Mouse (Mus musculus) heart, embryonic 14.5 days (tissue): ENCODE measurements around the gene Frrs1. TPM values are rescaled to one million over a fixed set of nuclear protein-coding genes. Genes with fewer than 3 reads are reported as not detected.

Experiments used
- ATAC-seq: fragments of 200-750 bp; cut with Nextera tagmentation; 2 replicates; pipeline ENCODE4 v1.8.0; 2017; ENCODE audit warnings: low read depth, moderate TSS enrichment; ENCODE audit not compliant: insufficient number of reproducible peaks, insufficient read depth, low FRiP score
- H3K27ac ChIP-seq, 2 experiments: fragments of 200-500 bp in 1 of 2; fragments of 300-500 bp in 1 of 2; sonication (generic) in 1 of 2; replicated peaks in 1 of 2; 2 replicates each; pipeline ENCODE4 v1.5.1; 2012 to 2014; ENCODE audit warnings: low read depth in 2 of 2, low read length in 2 of 2, control low read depth in 1 of 2, mild to moderate bottlenecking in 1 of 2, mixed read lengths in 1 of 2; ENCODE audit not compliant: control insufficient read depth in 1 of 2, insufficient read depth in 1 of 2
- H3K27me3 ChIP-seq: fragments of 300-500 bp; sonication (generic); 2 replicates; pipeline ENCODE4 v1.6.1; 2014; ENCODE audit warnings: mild to moderate bottlenecking, low read length, control low read depth; ENCODE audit not compliant: control insufficient read depth, insufficient read depth
- H3K36me3 ChIP-seq: fragments of 300-500 bp; sonication (generic); 2 replicates; pipeline ENCODE4 v1.6.1; 2014; ENCODE audit warnings: mild to moderate bottlenecking, control low read depth, low read length, mixed read lengths; ENCODE audit not compliant: control insufficient read depth, insufficient read depth
- H3K4me1 ChIP-seq, 2 experiments: fragments of 200-500 bp in 1 of 2; fragments of 300-500 bp in 1 of 2; sonication (generic) in 1 of 2; 2 replicates each; pipeline ENCODE4 v1.6.1; 2012 to 2014; ENCODE audit warnings: low read length in 2 of 2, control low read depth in 1 of 2, mixed read lengths in 1 of 2; ENCODE audit not compliant: control insufficient read depth in 2 of 2, insufficient read depth in 2 of 2
- H3K4me2 ChIP-seq: fragments of 300-500 bp; sonication (generic); 2 replicates; pipeline ENCODE4 v1.6.1; 2014; ENCODE audit warnings: mild to moderate bottlenecking, low read length
- H3K4me3 ChIP-seq, 2 experiments: fragments of 200-500 bp in 1 of 2; fragments of 300-500 bp in 1 of 2; sonication (generic) in 1 of 2; 2 replicates each; pipeline ENCODE4 v1.5.1; 2012 to 2014; ENCODE audit warnings: low read length in 2 of 2, mild to moderate bottlenecking in 2 of 2, control low read depth in 1 of 2, low read depth in 1 of 2, moderate library complexity in 1 of 2; ENCODE audit not compliant: control insufficient read depth in 1 of 2, insufficient read depth in 1 of 2
- H3K9ac ChIP-seq: fragments of 300-500 bp; sonication (generic); 2 replicates; pipeline ENCODE4 v1.6.1; 2014; ENCODE audit warnings: mild to moderate bottlenecking, low read length
- H3K9me3 ChIP-seq: fragments of 300-500 bp; sonication (generic); 2 replicates; pipeline ENCODE4 v1.6.1; 2016; ENCODE audit warnings: low read length, control low read depth; ENCODE audit not compliant: control insufficient read depth
- WGBS: fragments of 180-500 bp; shearing (Covaris S2); extraction: QIAGEN DNeasy Blood & Tissue Kit; methylation state at CpG from one replicate; pipeline ENCODE4 v1.1.7; 2014; 5-methylcytosine and 5-hydroxymethylcytosine counted together
- polyA plus RNA-seq: library from polyadenylated mRNA; unstranded; fragments of >200 nt; fragmentation: Nextera tagmentation; extraction: Ambion mirVana; gene quantifications from 2 replicates; pipeline ENCODE4 v1.2.1, GENCODE M21; 2014

Frrs1 gene
- polyA plus RNA-seq, 1 experiment from 2014 or later: 24.7 TPM

DNA sequence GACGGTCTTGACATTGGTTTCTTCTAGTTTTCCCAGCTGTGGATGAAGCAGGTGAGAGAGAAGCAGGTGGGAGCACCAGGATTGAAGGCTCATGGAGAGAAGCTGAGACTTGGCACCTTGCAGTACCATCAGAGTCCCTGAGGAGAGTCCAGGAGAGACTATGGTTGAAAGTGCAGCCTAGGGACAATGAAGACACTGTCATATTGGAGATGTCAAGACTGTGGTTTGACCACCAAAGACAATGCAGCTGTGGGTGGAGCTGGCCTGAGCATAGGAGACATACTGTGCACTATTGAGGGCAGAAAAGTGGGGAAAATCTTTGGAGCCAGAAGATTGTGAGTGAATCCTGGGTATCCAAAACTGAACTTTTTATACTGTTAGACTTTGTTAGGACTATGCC is 8.9 kb upstream of the Frrs1 start:
- Histone ChIP-seq H3K9ac (no peak overlapping the region), H3K27ac (no peak overlapping the region), H3K36me3 (no peaks in the 10 kb centered on the region), H3K9me3 (no peaks in the 10 kb centered on the region), H3K4me1 (no peaks in the 10 kb centered on the region; a peak in 1 of 4 replicates), H3K4me3 (no peak overlapping the region), H3K27me3 (no peaks in the 10 kb centered on the region), H3K4me2 (no peak overlapping the region)
- 76% methylated on average over 1 of the region's 1 CpGs for WGBS
- ATAC-seq: no peak

DNA sequence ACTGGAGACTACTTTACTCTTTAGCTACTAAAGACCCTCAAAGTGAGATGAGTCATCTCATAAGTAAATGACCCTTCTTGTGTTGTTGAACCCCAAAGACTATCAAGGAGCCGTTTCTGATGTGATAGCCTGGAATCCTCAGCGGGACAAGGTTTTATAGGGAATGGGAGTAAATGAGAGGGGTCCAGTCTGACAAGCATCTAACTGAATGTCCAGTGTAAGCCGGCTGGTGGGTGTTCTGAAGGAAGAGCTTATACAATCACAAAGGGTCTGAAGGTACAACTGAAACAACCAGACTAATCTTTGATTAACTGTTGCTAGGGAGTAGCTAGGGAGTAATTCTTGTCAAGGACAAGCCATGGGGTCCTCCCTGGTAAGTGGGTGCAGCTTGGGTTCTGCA is 6.8 kb upstream of the Frrs1 start:
- Histone ChIP-seq H3K9me3 (no peaks in the 10 kb centered on the region), H3K36me3 (no peaks in the 10 kb centered on the region), H3K27ac (no peak overlapping the region), H3K4me3 (no peak overlapping the region), H3K4me1 (no peaks in the 10 kb centered on the region), H3K27me3 (no peaks in the 10 kb centered on the region), H3K4me2 (no peak overlapping the region), H3K9ac (no peak overlapping the region)
- ATAC-seq: no peak
- 84% methylated on average over 3 of the region's 3 CpGs for WGBS

DNA sequence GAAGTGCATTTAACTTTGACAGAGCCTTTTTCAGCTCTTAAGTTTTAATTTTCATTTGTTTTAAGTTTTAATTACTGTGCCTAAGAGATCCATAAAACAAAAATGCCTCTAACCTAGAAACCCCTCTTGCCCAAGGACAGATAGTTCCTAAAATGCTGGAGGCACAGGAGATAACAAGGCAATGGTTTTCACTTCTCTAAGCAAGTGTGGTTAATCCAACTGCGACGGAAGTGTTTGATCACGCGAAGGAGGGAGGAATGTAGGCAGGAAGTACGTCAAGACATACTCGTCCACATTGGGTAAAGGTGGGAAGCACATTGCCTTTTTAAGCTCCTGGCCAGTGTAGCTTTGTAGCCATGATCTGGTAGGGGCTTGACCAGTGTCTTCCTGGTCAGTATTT is 1.7 kb upstream of the Frrs1 start:
- no peak for ATAC-seq
- WGBS: 71% methylated on average over 6 of the region's 6 CpGs
- no peak overlapping the region for H3K9ac ChIP-seq
- H3K36me3 ChIP-seq: no peaks in the 10 kb centered on the region
- no peaks in the 10 kb centered on the region for H3K9me3 ChIP-seq
- no peaks in the 10 kb centered on the region for H3K4me1 ChIP-seq
- no peak overlapping the region for H3K27ac ChIP-seq
- H3K4me2 ChIP-seq: no peak overlapping the region
- no peak overlapping the region for H3K4me3 ChIP-seq
- no peaks in the 10 kb centered on the region for H3K27me3 ChIP-seq

DNA sequence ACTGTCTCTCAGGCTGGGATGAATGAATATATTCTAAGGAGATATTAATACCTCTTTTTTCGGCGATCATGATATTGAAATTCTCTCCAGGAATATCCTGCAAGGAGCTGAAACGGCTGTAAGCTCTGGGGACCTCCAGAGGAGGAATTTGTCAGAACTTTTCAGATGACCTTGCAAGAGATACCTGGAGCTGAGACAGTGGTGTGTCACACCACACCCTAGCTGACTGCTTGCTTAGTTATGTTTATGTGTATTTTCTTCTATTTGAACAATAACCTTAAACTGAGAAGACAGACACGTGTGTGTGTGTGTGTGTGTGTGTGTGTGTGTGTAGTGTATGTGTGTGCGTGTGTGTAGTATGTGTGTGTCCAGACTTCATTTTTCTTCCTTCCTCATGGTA is 488 bp downstream of the Frrs1 start:
- H3K4me1 ChIP-seq: no peaks in the 10 kb centered on the region
- H3K9ac ChIP-seq: no peak overlapping the region
- WGBS: 64% methylated on average over 5 of the region's 5 CpGs
- no peak overlapping the region for H3K27ac ChIP-seq
- ATAC-seq: no peak
- H3K36me3 ChIP-seq: no peaks in the 10 kb centered on the region
- H3K4me3 ChIP-seq: no peak overlapping the region
- H3K4me2 ChIP-seq: no peak overlapping the region
- no peaks in the 10 kb centered on the region for H3K9me3 ChIP-seq
- H3K27me3 ChIP-seq: no peaks in the 10 kb centered on the region

DNA sequence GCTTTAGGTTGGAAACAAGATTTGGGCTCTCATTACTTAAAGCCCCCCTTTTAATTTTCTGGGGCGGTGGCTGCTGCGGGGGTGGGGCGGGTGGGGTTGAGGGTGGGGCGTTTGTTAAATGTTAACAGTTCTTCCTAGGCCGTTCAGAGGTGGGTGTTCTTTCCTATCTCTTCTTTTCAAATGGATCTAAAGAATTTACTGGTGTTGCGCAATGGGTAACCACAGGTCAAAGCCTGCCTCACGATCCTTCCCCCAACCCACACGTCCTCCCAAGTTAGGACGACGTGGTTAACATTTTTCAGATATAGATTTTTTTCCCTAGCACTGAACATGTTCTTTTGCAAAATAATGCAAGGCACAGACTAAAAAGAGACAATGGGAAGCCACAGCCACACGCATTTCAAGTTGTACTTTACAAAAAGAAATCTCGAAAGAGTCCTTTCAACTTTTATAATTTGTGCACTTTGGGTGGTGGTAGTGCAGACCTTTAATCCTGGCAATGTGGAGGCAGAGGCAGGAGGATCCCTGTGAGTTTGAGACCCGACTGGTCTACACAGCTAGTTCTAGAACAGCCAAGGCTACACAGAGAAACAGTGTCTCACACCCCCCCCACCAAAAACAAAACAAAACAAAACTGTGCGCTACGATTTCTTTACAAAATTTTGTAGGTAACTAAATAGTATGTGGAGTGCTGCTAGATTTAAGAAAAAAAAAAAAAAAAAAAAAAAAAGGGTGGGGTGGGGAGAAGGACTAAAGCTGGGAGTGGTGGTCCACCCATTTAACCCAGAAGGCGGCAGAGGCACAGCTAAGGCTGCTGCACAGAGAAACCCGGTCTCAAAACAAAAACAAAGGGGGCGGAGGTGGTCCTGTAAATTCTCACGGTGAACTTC is 1.3 kb downstream of the Frrs1 start:
- Histone ChIP-seq H3K36me3 (no peaks in the 10 kb centered on the region), H3K4me3 (peak overlapping the region; percentile 79 to 80; a peak in 3 of 4 replicates), H3K4me1 (peaks cover 0 to 3% of the 10 kb centered on the region in 2 experiments; a peak in 1 of 4 replicates), H3K9ac (peak overlapping the region; percentile 85), H3K4me2 (peak overlapping the region; percentile 92), H3K9me3 (no peaks in the 10 kb centered on the region), H3K27ac (0 out of 4 replicates have a peak overlapping the region, but pooled peaks of 1 of the 2 experiments have one; percentile 66), H3K27me3 (no peaks in the 10 kb centered on the region)
- ATAC-seq: no peak
- 50% methylated on average over 19 of the region's 19 CpGs for WGBS

DNA sequence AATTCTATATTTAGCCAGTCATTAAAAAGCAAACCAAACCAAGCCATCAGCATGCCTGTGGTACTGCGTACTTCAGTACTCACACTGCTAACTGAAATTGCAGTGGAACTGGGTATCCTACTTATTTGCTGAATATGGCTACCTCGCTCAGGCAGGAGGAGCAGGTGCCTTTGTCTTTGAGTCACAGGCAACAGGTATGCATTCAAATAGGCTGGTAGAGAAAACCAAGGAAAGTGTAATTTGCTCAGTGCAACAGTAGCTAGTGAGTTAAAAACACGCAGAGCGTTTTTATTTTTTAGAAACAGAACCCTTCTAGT is 1.9 kb downstream of the Frrs1 start:
- peaks cover 0 to 6% of the 10 kb centered on the region in 2 experiments; a peak in 2 of 4 replicates for H3K4me1 ChIP-seq
- H3K27me3 ChIP-seq: no peaks in the 10 kb centered on the region
- H3K9me3 ChIP-seq: no peaks in the 10 kb centered on the region
- ATAC-seq: no peak
- no peaks in the 10 kb centered on the region for H3K36me3 ChIP-seq
- H3K4me2 ChIP-seq: peak overlapping the region; percentile 92
- H3K9ac ChIP-seq: peak overlapping the region; percentile 85
- H3K27ac ChIP-seq: peak overlapping the region; percentile 55 to 66; a peak in 1 of 4 replicates
- peak overlapping the region; percentile 79 to 80 for H3K4me3 ChIP-seq
- 6% methylated on average over 4 of the region's 4 CpGs for WGBS

DNA sequence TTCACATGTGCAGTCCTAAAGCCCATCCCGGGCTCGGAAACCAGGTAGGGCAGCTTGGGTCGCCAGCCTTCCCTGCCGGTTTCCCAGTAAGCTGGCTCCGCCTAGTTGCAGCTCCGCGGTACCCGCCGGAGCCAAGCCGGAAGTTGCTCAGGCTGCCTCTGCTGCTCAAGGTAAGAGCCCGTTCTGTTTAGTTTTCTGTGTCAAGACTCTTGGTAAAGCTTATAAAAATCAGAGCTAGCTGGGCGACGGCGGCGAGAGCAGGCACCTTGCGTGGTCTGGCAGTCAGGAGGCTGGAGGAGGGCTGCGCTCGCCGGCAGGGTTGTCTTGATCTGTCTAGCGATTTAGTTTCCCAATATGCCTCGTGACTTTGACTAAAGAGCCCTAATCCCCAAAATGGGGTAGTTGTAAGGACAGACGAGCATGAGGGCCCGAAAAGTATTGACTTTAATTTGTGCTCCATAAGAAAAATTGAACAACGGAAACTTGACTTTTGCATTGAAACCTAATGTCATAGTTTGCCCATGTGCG is 2.3 kb downstream of the Frrs1 start:
- Histone ChIP-seq H3K9ac (peak overlapping the region; percentile 85), H3K9me3 (no peaks in the 10 kb centered on the region), H3K27ac (peak overlapping the region; percentile 55 to 66; a peak in 2 of 4 replicates), H3K4me2 (peak overlapping the region; percentile 92), H3K36me3 (no peaks in the 10 kb centered on the region), H3K4me1 (peaks cover 0 to 6% of the 10 kb centered on the region in 2 experiments; a peak in 2 of 4 replicates), H3K4me3 (peak overlapping the region; percentile 79 to 80), H3K27me3 (no peaks in the 10 kb centered on the region)
- 2% methylated on average over 25 of the region's 25 CpGs for WGBS
- peak; percentile 63; the same call in 1 of the 2 replicates for ATAC-seq
